Mouse (Mus musculus) CH12.LX (cell line): ENCODE results near the gene Slc45a3. TPM values are rescaled to one million over a fixed set of nuclear protein-coding genes. Genes with fewer than 3 reads are reported as not detected.
A peak's percentile ranks its signal among the peaks of the same experiment; 100 is the strongest.

Experiments used
- DNase-seq: peaks from one replicate; pipeline ENCODE4 v3.0.0-alpha.2; 2013; ENCODE audit errors: extremely low read depth
- H3K27ac ChIP-seq: 2 replicates; pipeline ENCODE4 v1.5.1; 2012; ENCODE audit warnings: low read depth, mild to moderate bottlenecking, control low read depth, moderate library complexity; ENCODE audit not compliant: insufficient read depth
- H3K27me3 ChIP-seq: replicated peaks from 2 replicates; pipeline ENCODE3; 2012; ENCODE audit warnings: inconsistent platforms
- H3K36me3 ChIP-seq, 2 experiments: replicated peaks in 1 of 2; 2 replicates each; pipeline versions ENCODE3 to v1.6.1; 2012; ENCODE audit warnings: inconsistent platforms in 1 of 2, low read length in 1 of 2, mild to moderate bottlenecking in 1 of 2, mixed read lengths in 1 of 2, moderate library complexity in 1 of 2; ENCODE audit not compliant: control insufficient read depth in 1 of 2, insufficient read depth in 1 of 2
- H3K4me1 ChIP-seq, 2 experiments: 2 replicates each; pipeline ENCODE4 v1.6.1; 2012; ENCODE audit warnings: inconsistent platforms in 1 of 2, moderate library complexity in 1 of 2; ENCODE audit not compliant: insufficient read depth in 2 of 2, control insufficient read depth in 1 of 2
- H3K4me2 ChIP-seq: 2 replicates; pipeline ENCODE4 v1.6.1; 2012; ENCODE audit warnings: low read depth, mild to moderate bottlenecking, control low read depth; ENCODE audit not compliant: poor library complexity, insufficient read depth, severe bottlenecking
- H3K4me3 ChIP-seq, 3 experiments: fragments of 150-350 bp in 1 of 3; sonication (generic) in 1 of 3; replicated peaks in 1 of 3; 2 replicates each; pipeline versions ENCODE3 to v1.5.1; 2011 to 2012; ENCODE audit warnings: low read depth in 2 of 3, low read length in 2 of 3, mild to moderate bottlenecking in 2 of 3, moderate library complexity in 2 of 3, control low read depth in 1 of 3, improper control_type of control experiment in 1 of 3, inconsistent platforms in 1 of 3, mixed read lengths in 1 of 3; ENCODE audit not compliant: poor library complexity in 1 of 3
- H3K79me2 ChIP-seq: replicated peaks from 2 replicates; pipeline ENCODE4 v1.6.1; 2012; ENCODE audit warnings: mild to moderate bottlenecking, moderate library complexity; ENCODE audit not compliant: control insufficient read depth, poor library complexity, insufficient read depth, severe bottlenecking; ENCODE audit errors: extremely low read depth
- H3K9ac ChIP-seq: 2 replicates; pipeline ENCODE4 v1.6.1; 2012; ENCODE audit warnings: low read depth, mild to moderate bottlenecking, control low read depth, moderate library complexity; ENCODE audit not compliant: insufficient read depth
- H3K9me3 ChIP-seq: replicated peaks from 2 replicates; pipeline ENCODE3; 2012; ENCODE audit warnings: low read length, inconsistent platforms, mixed read lengths
- GABPA ChIP-seq: IDR thresholded peaks from 2 replicates; pipeline ENCODE4 v1.6.1; 2012; ENCODE audit warnings: low read depth, low read length, improper control_type of control experiment, inconsistent platforms; ENCODE audit not compliant: insufficient replicate concordance
- IRF4 ChIP-seq: IDR thresholded peaks from 2 replicates; pipeline ENCODE4 v1.6.1; 2014; ENCODE audit warnings: low read depth, mild to moderate bottlenecking, inconsistent platforms, low read length, improper control_type of control experiment
- MAZ ChIP-seq: IDR thresholded peaks from 2 replicates; pipeline ENCODE4 v1.6.1; 2012; ENCODE audit warnings: low read depth, mild to moderate bottlenecking, inconsistent platforms, low read length, improper control_type of control experiment, moderate library complexity
- NELFE ChIP-seq: IDR thresholded peaks from 2 replicates; pipeline ENCODE4 v1.6.1; 2011; ENCODE audit warnings: low read depth, low read length, improper control_type of control experiment
- NRF1 ChIP-seq: IDR thresholded peaks from 2 replicates; pipeline ENCODE4 v1.6.1; 2014; ENCODE audit warnings: low read depth, mild to moderate bottlenecking, inconsistent platforms, low read length, improper control_type of control experiment, moderate library complexity
- RCOR1 ChIP-seq: conservative IDR thresholded peaks from 2 replicates; pipeline ENCODE4 v1.6.1; 2012; ENCODE audit warnings: low read depth, mild to moderate bottlenecking, inconsistent platforms, low read length, improper control_type of control experiment
- TBP ChIP-seq: conservative IDR thresholded peaks from 2 replicates; pipeline ENCODE4 v1.6.1; 2011; ENCODE audit warnings: low read depth, low read length, improper control_type of control experiment
- USF2 ChIP-seq: conservative IDR thresholded peaks from 2 replicates; pipeline ENCODE4 v1.6.1; 2011; ENCODE audit warnings: low read depth, low read length, improper control_type of control experiment
- dilution Hi-C: fragments of 300-500 bp; cut with MboI; formaldehyde crosslinking; loops from 2 replicates; pipeline ENCODE4 v1.14.3; 2020; ENCODE audit warnings: low sequenced_read_pairs; ENCODE audit not compliant: extremely low pct_unique_long_range_greater_than_20kb, extremely low pct_ligation_motif_present
- in situ Hi-C: fragments of 300-500 bp; cut with MboI; formaldehyde crosslinking; loops from 3 replicates; pipeline ENCODE4 v1.14.3; 2019; ENCODE audit warnings: low sequenced_read_pairs, low pct_ligation_motif_present, low pct_unique_long_range_greater_than_20kb, mixed read lengths
- polyA plus RNA-seq: library from polyadenylated mRNA; unstranded; fragments of >175 nt; gene quantifications from 2 replicates; pipeline ENCODE4 v1.2.1, GENCODE M21; 2012; ENCODE audit warnings: low read depth; ENCODE audit not compliant: insufficient read length
- total RNA-seq, 2 experiments: library from RNA; depleted of rRNA; stranded (reverse); fragments of 300-350 nt in 1 of 2; fragments of >200 nt in 1 of 2; gene quantifications; 2 replicates each; pipeline ENCODE4 v1.2.3; 2012 to 2014

Slc45a3 gene
- total and polyA plus RNA-seq, 3 experiments = 0.16 to 0.47 (median 0.20) TPM

- TF ChIP-seq RCOR1 (no peak), MAZ (no peak), TBP (no peak)
- no peak overlapping the region for H3K4me3 ChIP-seq
- DNase-seq = no peak
- dilution Hi-C loops (no loop called here), in situ Hi-C loops (no loop called here)
- H3K9me3 ChIP-seq = no peaks in the 10 kb centered on the region
- H3K27ac ChIP-seq = no peak overlapping the region
- peaks cover 15 to 20% of the 10 kb centered on the region in 2 experiments; a peak in 3 of 4 replicates for H3K4me1 ChIP-seq
- no peak overlapping the region for H3K9ac ChIP-seq
- peaks cover 31% of the 10 kb centered on the region for H3K27me3 ChIP-seq
- no peaks in the 10 kb centered on the region for H3K36me3 ChIP-seq
- H3K79me2 ChIP-seq = no peaks in the 10 kb centered on the region
- H3K4me2 ChIP-seq = no peak overlapping the region
Measured at GRCm38 (mm10) chr1:131954242-131954865, 8.4 kb upstream of the Slc45a3 start.

GRCm38 (mm10) chr1:131955131-131955757, 7.5 kb upstream of the Slc45a3 start:
- DNase-seq = no peak
- Histone ChIP-seq H3K27me3 (peaks cover 39% of the 10 kb centered on the region), H3K79me2 (no peaks in the 10 kb centered on the region), H3K4me1 (peaks cover 15 to 20% of the 10 kb centered on the region in 2 experiments; a peak in 3 of 4 replicates), H3K27ac (no peak overlapping the region), H3K4me3 (no peak overlapping the region), H3K4me2 (no peak overlapping the region), H3K9ac (no peak overlapping the region), H3K9me3 (no peaks in the 10 kb centered on the region), H3K36me3 (no peaks in the 10 kb centered on the region)
- dilution Hi-C loops (no loop called here), in situ Hi-C loops (no loop called here)
- TF ChIP-seq USF2 (no peak), GABPA (no peak), NRF1 (no peak)

- H3K4me2 ChIP-seq = 0 out of 2 replicates have a peak overlapping the region, but pooled peaks have one; percentile 37
- TF ChIP-seq NELFE = no peak
- 0 out of 2 replicates have a peak, but pooled peaks have one; percentile 10 for TF ChIP-seq IRF4
- no peak overlapping the region for H3K4me3 ChIP-seq
- no peak overlapping the region for H3K9ac ChIP-seq
- no peaks in the 10 kb centered on the region for H3K9me3 ChIP-seq
- H3K36me3 ChIP-seq = no peaks in the 10 kb centered on the region
- H3K79me2 ChIP-seq = no peaks in the 10 kb centered on the region
- peaks cover 59% of the 10 kb centered on the region for H3K27me3 ChIP-seq
- DNase-seq = no peak
- dilution Hi-C loops = no loop called here
- peaks cover 15 to 22% of the 10 kb centered on the region in 2 experiments; a peak in 3 of 4 replicates for H3K4me1 ChIP-seq
- H3K27ac ChIP-seq = no peak overlapping the region
- in situ Hi-C loops = no loop called here
Measured at GRCm38 (mm10) chr1:131957416-131957815, 5.4 kb upstream of the Slc45a3 start.
